Mouse (Mus musculus) heart, embryonic 13.5 days (tissue): ENCODE measurements around the gene Olfr668. TPM values are rescaled to one million over a fixed set of nuclear protein-coding genes. Genes with fewer than 3 reads are reported as not detected.
"Not testable (repeated sequence)": the region's sequence is repeated elsewhere in the genome, so short reads cannot be mapped to it uniquely, and the experiment has no call there.

Experiments
- ATAC-seq: fragments of 200-750 bp; cut with Nextera tagmentation; 2 replicates; pipeline ENCODE4 v1.8.0; 2017; ENCODE audit warnings: moderate TSS enrichment; ENCODE audit not compliant: insufficient number of reproducible peaks, low FRiP score, low TSS enrichment; ENCODE audit errors: extremely low read depth
- H3K27ac ChIP-seq: fragments of 300-500 bp; sonication (generic); replicated peaks from 2 replicates; pipeline ENCODE4 v1.5.1; 2015; ENCODE audit warnings: moderate library complexity, mild to moderate bottlenecking, inconsistent platforms
- H3K27me3 ChIP-seq: fragments of 300-500 bp; sonication (generic); replicated peaks from 2 replicates; pipeline ENCODE4 v1.6.1; 2015; ENCODE audit warnings: mild to moderate bottlenecking, inconsistent platforms
- H3K36me3 ChIP-seq: fragments of 300-500 bp; sonication (generic); 2 replicates; pipeline ENCODE4 v1.6.1; 2015; ENCODE audit warnings: mild to moderate bottlenecking, inconsistent platforms
- H3K4me1 ChIP-seq: fragments of 300-500 bp; sonication (generic); 2 replicates; pipeline ENCODE4 v1.6.1; 2015; ENCODE audit warnings: inconsistent platforms
- H3K4me2 ChIP-seq: fragments of 300-500 bp; sonication (generic); 2 replicates; pipeline ENCODE4 v1.6.1; 2015; ENCODE audit warnings: inconsistent platforms, mild to moderate bottlenecking, moderate library complexity
- H3K4me3 ChIP-seq: fragments of 300-500 bp; sonication (generic); 2 replicates; pipeline ENCODE4 v1.5.1; 2015; ENCODE audit warnings: moderate library complexity, mild to moderate bottlenecking, inconsistent platforms
- H3K9ac ChIP-seq: fragments of 300-500 bp; sonication (generic); 2 replicates; pipeline ENCODE4 v1.6.1; 2015; ENCODE audit warnings: inconsistent platforms, mild to moderate bottlenecking, moderate library complexity
- H3K9me3 ChIP-seq: fragments of 300-500 bp; sonication (generic); 2 replicates; pipeline ENCODE4 v1.6.1; 2016; ENCODE audit warnings: inconsistent platforms
- WGBS: fragments of 180-500 bp; shearing (Covaris S2); methylation state at CpG from one replicate; pipeline ENCODE4 v1.1.7; 2015; ENCODE audit warnings: mixed read lengths; 5-methylcytosine and 5-hydroxymethylcytosine counted together
- polyA plus RNA-seq: library from polyadenylated mRNA; unstranded; fragments of >200 nt; fragmentation: Nextera tagmentation; extraction: Ambion mirVana; gene quantifications from 2 replicates; pipeline ENCODE4 v1.2.1, GENCODE M21; 2015

The Olfr668 gene
- polyA plus RNA-seq: not detected in 2 replicates

DNA sequence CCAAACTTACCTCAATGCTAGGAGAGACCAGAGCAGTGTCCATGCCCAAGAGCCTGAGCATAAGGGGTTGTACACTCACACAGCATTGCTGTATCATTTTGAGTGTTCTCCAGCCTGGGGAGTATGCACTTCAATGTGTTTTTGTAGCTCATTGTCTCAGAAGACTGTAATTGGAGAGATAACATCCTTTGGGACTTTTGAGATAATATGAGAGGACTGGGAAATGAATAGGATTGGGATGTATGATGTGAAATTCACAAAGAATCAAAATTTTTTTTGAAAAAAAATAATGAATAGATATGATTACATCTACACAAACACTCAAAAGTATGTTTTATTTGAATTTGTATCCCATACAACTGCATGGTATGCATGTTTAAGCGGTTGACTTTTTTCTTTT lies at the start of gene Olfr668:
TSS of gene Olfr668 (minus strand) at position 101 of the 400 bp plus-strand sequence.
- Histone ChIP-seq H3K9me3 (no peaks in the 10 kb centered on the region), H3K4me2 (no peak within 1 kb of the TSS), H3K36me3 (no peaks in the 10 kb centered on the region), H3K27ac (no peak within 1 kb of the TSS), H3K9ac (no peak within 1 kb of the TSS), H3K27me3 (no peaks in the 10 kb centered on the region), H3K4me1 (no peaks in the 10 kb centered on the region), H3K4me3 (no peak within 1 kb of the TSS)
- 71% methylated on average over 1 of the region's 1 CpGs for WGBS
- no peak for ATAC-seq

DNA sequence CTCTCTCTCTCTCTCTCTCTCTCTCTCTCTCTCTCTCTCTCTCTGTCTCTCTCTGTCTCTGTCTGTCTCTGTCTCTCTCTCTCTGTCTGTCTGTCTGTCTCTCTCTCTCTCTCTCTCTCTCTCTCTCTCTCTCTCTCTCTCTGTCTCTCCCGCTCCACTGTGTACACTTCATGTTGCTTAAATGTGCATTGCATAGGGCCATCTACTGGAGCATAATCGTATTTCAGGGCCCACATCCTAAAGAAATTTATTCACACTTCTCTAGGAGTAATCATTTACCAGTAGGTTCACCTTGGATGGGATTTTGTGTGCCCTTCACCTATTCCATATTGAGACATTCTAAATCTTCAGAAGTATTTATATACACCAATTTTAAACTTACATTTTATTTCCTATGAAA lies 44.6 kb upstream of the Olfr668 start:
- H3K36me3 ChIP-seq, H3K27ac ChIP-seq, H3K4me2 ChIP-seq, H3K9ac ChIP-seq, ATAC-seq, H3K4me1 ChIP-seq, H3K27me3 ChIP-seq, H3K4me3 ChIP-seq, H3K9me3 ChIP-seq: not testable (repeated sequence)
- 58% methylated on average over 2 of the region's 2 CpGs for WGBS

DNA sequence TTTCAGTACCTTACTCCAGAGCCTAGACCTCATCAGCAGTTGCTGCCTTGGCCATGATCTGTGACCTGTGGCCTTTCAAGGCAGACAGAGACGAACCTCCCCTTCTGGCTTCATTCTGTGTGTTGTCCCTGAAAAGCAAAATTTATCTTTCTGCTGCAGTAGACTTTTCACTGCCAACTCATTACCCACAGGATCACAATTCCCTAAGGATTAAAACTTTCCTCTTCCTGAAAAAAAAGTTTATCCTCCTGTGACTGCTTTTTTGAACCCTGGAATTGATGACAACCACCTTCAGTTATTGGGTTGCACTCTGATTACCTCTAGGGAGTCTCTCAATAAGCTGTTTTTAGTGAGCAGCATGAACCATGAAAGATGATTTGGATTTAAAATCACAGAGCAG lies 34.7 kb upstream of the Olfr668 start, which contains the start of gene Olfr670:
TSS of gene Olfr670 (minus strand) at position 101 of the 400 bp plus-strand sequence.
- no peak within 1 kb of the TSS for H3K27ac ChIP-seq
- no peak within 1 kb of the TSS for H3K4me2 ChIP-seq
- no peaks in the 10 kb centered on the region for H3K27me3 ChIP-seq
- WGBS: 53% methylated on average over 1 of the region's 1 CpGs
- no peak within 1 kb of the TSS for H3K4me3 ChIP-seq
- no peak within 1 kb of the TSS for H3K9ac ChIP-seq
- no peak for ATAC-seq
- no peaks in the 10 kb centered on the region for H3K36me3 ChIP-seq
- no peaks in the 10 kb centered on the region for H3K4me1 ChIP-seq
- no peaks in the 10 kb centered on the region for H3K9me3 ChIP-seq

DNA sequence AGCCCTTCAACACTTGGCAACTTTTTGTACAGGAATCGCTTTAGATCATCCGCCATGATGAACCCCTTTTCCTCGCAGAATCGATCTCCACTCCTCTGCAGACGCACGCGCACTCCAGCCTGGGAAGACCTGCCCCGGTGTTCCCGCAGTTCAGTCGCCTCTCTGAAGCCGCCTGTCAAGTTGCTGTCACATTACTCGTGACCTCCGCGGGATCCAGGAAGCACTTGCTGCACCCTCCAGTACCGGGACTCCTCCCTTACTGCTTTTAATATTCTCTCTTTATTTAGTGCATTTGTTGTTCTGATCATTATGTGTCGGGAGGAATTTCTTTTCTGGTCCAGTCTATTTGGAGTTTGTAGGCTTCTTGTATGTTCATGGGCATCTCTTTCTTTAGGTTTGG lies 22.4 kb upstream of the Olfr668 start:
- H3K27ac ChIP-seq, H3K27me3 ChIP-seq, H3K4me1 ChIP-seq, H3K36me3 ChIP-seq, H3K9ac ChIP-seq, ATAC-seq, H3K4me3 ChIP-seq, H3K9me3 ChIP-seq, H3K4me2 ChIP-seq: not testable (repeated sequence)
- WGBS: 83% methylated on average over 16 of the region's 16 CpGs

DNA sequence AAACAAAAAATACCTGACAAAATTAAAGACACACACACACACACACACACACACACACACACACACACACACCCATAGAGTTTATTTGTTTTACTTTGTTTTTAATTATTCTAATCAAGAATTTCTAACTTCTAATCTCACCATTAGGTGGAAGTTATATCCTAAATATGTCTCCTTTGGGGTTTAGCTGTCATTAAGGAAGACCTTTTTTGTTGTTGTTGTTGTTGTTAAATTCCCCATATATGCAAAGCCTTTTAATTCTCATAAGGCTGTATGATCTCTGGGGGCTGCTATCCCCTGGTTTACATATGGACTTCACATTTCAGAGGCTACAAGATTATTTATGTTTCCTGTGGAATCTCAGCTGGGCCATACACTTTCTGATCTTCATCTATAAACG lies 6.1 kb upstream of the Olfr668 start, which contains the start of gene Olfr669:
TSS of gene Olfr669 (plus strand) at position 301 of the 400 bp plus-strand sequence.
- H3K9me3 ChIP-seq: no peaks in the 10 kb centered on the region
- no peaks in the 10 kb centered on the region for H3K4me1 ChIP-seq
- H3K4me3 ChIP-seq: no peak within 1 kb of the TSS
- no peaks in the 10 kb centered on the region for H3K27me3 ChIP-seq
- H3K27ac ChIP-seq: no peak within 1 kb of the TSS
- H3K36me3 ChIP-seq: no peaks in the 10 kb centered on the region
- no peak within 1 kb of the TSS for H3K9ac ChIP-seq
- no peak within 1 kb of the TSS for H3K4me2 ChIP-seq
- ATAC-seq: no peak
- WGBS: 62% methylated on average over 1 of the region's 1 CpGs

DNA sequence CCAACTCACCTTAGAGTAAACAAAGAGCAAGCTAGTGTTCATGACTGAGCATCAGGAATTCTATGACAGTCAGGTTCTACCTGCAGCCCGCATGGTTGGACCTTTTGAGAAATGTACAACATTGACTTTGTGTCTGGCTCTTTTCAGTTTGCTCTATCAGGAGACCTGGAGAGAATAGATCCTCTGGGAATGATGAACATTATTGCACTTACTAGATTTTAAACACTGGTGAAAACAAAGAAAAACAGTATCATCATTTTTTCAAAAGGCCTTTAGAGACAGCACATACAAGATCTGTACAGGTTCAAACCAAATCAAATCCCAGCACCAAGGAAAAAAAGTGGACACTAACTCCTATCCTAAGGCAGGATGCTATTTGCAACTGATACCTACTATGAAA lies 6.5 kb downstream of the Olfr668 start, which contains the start of gene Olfr667:
TSS of gene Olfr667 (minus strand) at position 101 of the 400 bp plus-strand sequence.
- Histone ChIP-seq H3K27ac (no peak within 1 kb of the TSS), H3K4me2 (no peak within 1 kb of the TSS), H3K9ac (no peak within 1 kb of the TSS), H3K4me3 (no peak within 1 kb of the TSS), H3K27me3 (no peaks in the 10 kb centered on the region), H3K9me3 (no peaks in the 10 kb centered on the region), H3K36me3 (no peaks in the 10 kb centered on the region), H3K4me1 (no peaks in the 10 kb centered on the region)
- no peak for ATAC-seq
- WGBS: 77% methylated on average over 1 of the region's 1 CpGs

DNA sequence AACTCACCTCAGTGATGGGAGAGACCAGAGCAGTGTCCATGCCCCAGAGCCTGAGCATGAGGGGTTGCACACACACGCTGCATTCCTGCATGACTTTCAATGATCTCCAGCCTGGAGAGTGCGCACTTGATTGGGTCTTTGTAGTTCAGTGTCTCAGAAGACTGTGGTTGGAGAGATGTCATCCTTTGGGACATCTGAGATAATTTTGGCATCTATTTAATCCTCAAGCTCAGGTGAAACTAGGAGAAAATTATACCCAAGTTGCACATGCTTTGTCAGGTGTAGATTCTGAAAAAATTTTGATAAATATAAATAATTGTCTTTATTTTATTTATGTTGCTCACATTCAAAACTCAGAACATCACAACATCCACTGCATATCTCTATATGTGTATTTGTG lies 32.0 kb downstream of the Olfr668 start, which contains the start of gene Olfr666:
TSS of gene Olfr666 (minus strand) at position 101 of the 400 bp plus-strand sequence.
- Histone ChIP-seq H3K9ac (no peak within 1 kb of the TSS), H3K9me3 (no peaks in the 10 kb centered on the region)

DNA sequence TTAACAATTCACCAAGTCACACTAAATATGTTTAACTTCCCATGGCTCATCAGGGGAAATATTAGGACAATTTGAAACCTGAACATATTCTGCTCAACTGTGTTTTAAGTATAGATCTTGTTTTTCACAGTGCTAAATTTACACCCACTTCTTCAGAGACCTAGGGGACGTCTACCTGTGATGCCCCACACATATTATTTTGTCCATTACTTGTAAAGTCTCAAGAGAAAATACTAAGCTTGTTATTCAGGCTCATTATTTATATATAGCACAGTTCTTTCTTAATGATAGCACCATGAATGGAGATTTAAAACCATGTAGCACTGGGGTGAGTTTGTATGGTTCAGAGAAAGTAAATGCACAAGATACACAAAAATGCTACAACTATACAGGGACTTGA lies 50.1 kb downstream of the Olfr668 start, which contains the start of gene Olfr665:
TSS of gene Olfr665 (plus strand) at position 301 of the 400 bp plus-strand sequence.
- Histone ChIP-seq H3K9me3 (no peaks in the 10 kb centered on the region), H3K4me2 (no peak within 1 kb of the TSS), H3K9ac (no peak within 1 kb of the TSS), H3K36me3 (no peaks in the 10 kb centered on the region), H3K4me3 (no peak within 1 kb of the TSS), H3K27me3 (no peaks in the 10 kb centered on the region), H3K4me1 (no peaks in the 10 kb centered on the region), H3K27ac (no peak within 1 kb of the TSS)
- ATAC-seq: no peak
- WGBS: 39% methylated on average over 1 of the region's 1 CpGs

More for the DNA sequence above, 32.0 kb downstream of the Olfr668 start, which contains the start of gene Olfr666:
- H3K27me3 ChIP-seq: no peaks in the 10 kb centered on the region
- H3K4me3 ChIP-seq: no peak within 1 kb of the TSS
- H3K4me2 ChIP-seq: no peak within 1 kb of the TSS
- H3K4me1 ChIP-seq: no peaks in the 10 kb centered on the region
- no peaks in the 10 kb centered on the region for H3K36me3 ChIP-seq
- ATAC-seq: no peak
- no peak within 1 kb of the TSS for H3K27ac ChIP-seq
- WGBS: 70% methylated on average over 2 of the region's 2 CpGs

Other genes with a start within 250 kb of the Olfr668 start
- not detected in 2 replicates for gene Olfr661, start 241.6 kb downstream of the Olfr668 start, polyA plus RNA-seq
- gene Usp17le, start 150.6 kb downstream of the Olfr668 start, polyA plus RNA-seq: not detected in 2 replicates
- gene Usp17lb, start 85.5 kb downstream of the Olfr668 start, polyA plus RNA-seq: not detected in 2 replicates
- not detected in 2 replicates for gene Usp17la, start 71.0 kb downstream of the Olfr668 start, polyA plus RNA-seq
- not detected in 2 replicates for gene Olfr665, start 50.0 kb downstream of the Olfr668 start, polyA plus RNA-seq
- gene Olfr666, start 32.1 kb downstream of the Olfr668 start, polyA plus RNA-seq: not detected in 2 replicates
- not detected in 2 replicates for gene Olfr667, start 6.6 kb downstream of the Olfr668 start, polyA plus RNA-seq
- gene Olfr669, start 6.2 kb upstream of the Olfr668 start, polyA plus RNA-seq: not detected in 2 replicates
- not detected in 2 replicates for gene Olfr670, start 34.6 kb upstream of the Olfr668 start, polyA plus RNA-seq
- not detected in 2 replicates for gene Olfr671, start 51.1 kb upstream of the Olfr668 start, polyA plus RNA-seq
- not detected in 2 replicates for gene Olfr672, start 74.0 kb upstream of the Olfr668 start, polyA plus RNA-seq
- not detected in 2 replicates for gene Olfr675, start 100.4 kb upstream of the Olfr668 start, polyA plus RNA-seq
- gene Olfr676, start 104.6 kb upstream of the Olfr668 start, polyA plus RNA-seq: not detected in 2 replicates
- not detected in 2 replicates for gene Olfr677, start 123.3 kb upstream of the Olfr668 start, polyA plus RNA-seq
- gene Olfr678, start 136.4 kb upstream of the Olfr668 start, polyA plus RNA-seq: not detected in 2 replicates
- gene Olfr679, start 153.1 kb upstream of the Olfr668 start, polyA plus RNA-seq: not detected in 2 replicates
- gene Olfr680-ps1, start 164.8 kb upstream of the Olfr668 start, polyA plus RNA-seq: not detected in 2 replicates
- gene Olfr681, start 188.8 kb upstream of the Olfr668 start, polyA plus RNA-seq: not detected in 2 replicates
- not detected in 2 replicates for gene Olfr683, start 219.0 kb upstream of the Olfr668 start, polyA plus RNA-seq
- not detected in 2 replicates for gene Olfr684, start 235.6 kb upstream of the Olfr668 start, polyA plus RNA-seq